Mouse (Mus musculus): Measurements from ENCODE around the gene Clk2.
"Not testable (repeated sequence)": the region's sequence is repeated elsewhere in the genome, so short reads cannot be mapped to it uniquely, and the experiment has no call there.

Gene Clk2

DNA sequence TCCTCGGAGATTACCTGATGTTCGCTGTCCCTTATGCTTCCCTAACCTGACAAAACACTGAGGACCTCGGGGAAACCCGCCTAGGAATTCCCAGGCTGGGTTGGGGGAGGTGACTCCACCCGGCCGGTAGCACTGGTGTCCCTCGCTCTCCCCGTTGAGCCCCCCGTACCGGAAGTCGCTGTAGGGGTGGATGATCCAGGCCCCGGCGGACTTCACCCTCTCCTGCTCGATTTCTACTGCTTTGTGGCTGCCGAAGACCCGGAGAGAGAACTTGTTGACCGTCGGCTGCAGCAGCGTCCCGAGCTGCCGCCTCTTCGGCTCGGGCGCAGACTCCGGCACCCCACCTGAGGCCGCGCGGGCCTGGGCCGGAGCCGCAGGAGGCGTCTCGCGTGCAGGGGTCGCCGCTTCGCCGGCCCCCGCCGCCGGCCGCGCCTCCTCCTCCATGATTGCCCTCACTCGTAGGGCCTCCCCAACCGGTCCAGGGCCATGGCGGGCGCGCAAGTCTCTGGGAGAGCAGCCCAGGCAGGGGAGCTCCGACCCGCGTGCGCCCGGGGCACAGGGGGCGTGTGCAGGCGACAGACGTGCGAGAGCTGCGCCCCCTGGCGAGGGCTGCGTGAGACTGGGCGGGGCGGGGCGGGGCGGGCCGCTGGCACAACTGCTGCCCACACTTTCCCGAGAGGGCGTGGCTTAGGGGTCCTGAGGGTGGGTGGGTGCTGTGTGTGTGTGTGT, 4.8 kb upstream of the Clk2 start, which contains the start of gene Hcn3:
Gene Hcn3, minus strand, starts transcription at position 581 of the 729 bp plus-strand sequence.
- no peak for DNase-seq (ENCODE audit: low read depth, low spot score)

GRCm38 (mm10) chr3:89161207-89161606, 3.4 kb upstream of the Clk2 start:
- DNase-seq (ENCODE audit: low read depth, low spot score) = not testable (repeated sequence)

DNA sequence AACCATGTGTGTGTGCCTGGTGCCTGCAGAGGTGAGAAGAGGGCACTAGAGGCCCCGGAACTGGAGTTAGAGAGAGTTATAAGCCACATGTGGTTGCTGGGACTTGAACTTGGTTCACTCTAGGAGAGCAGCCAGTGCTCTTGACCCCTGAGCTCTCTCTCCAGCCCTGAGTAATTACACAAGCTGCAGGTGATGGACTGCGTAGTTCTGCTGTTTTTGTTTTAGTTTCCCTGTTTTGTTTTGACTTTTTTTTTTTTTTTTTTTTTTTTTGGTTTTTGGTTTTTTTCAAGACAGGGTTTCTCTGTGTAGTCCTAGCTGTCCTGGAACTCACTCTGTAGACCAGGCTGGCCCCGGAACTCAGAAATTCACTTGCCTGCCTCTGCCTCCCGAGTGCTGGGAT, 2.8 kb upstream of the Clk2 start:
- DNase-seq (ENCODE audit: low read depth, low spot score) = no peak

- no peak for DNase-seq (ENCODE audit: low read depth, low spot score)
These were observed 1.5 kb upstream of the Clk2 start for GRCm38 (mm10) chr3:89163123-89163522.

DNA sequence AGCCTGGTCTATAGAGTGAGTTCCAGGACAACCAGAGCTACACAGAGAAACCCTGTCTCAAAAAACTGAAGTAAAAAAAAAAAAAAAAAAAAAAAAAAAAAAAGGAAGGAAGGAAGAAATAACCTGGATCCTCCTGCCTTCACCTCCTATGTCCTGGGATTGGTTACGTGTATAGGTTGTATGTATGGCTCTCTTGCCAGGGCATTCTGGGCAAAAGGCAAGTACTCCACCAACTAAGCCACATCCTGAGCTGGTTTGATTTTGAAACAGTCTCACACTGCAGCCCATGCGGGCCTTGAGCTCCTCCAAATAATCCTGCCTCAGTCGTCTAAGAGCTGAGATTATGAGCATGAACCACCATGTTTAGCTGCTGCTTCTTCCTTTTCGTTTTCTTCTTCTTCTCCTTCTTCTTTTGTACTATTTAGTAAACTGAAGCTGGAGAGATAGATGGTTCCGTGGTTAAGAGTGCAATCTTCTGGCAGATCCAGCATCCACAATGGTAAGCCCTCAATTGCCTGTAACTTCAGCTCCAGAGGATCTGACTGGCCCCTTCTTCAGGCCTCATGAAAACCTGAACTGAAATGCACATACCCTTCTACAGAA, 851 bp upstream of the Clk2 start:
- DNase-seq (ENCODE audit: low read depth, low spot score) = no peak

DNA sequence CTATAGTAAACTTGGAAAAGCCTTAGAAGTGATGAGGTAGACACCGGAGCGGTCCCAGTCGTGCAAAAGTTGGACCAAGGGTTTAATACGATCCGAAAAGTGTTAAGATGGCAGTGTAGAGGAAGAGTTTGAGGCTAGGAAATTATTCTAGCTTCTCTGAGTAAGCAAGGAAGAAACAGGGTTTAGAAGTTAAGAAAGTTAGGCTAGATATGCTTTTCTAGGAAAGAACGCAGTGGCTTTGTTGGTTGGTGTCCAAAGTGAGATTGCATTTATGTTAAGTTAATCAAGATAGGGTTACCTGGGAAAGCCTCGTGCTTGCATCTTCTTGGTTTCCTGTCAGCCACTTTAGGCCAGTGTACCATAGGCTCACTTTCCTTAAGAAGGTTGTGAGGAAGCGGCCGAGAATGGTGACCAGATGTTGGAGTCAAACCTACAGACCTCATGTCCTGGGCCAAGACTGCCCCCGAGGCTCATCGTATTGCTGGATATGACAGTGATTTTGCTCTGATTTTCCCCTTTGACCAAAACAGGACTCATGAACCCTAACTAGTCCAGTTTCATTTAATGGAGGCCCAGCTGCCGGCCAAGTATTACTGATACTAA, 774 bp downstream of the Clk2 start:
- no peak for DNase-seq (ENCODE audit: low read depth, low spot score)

DNA sequence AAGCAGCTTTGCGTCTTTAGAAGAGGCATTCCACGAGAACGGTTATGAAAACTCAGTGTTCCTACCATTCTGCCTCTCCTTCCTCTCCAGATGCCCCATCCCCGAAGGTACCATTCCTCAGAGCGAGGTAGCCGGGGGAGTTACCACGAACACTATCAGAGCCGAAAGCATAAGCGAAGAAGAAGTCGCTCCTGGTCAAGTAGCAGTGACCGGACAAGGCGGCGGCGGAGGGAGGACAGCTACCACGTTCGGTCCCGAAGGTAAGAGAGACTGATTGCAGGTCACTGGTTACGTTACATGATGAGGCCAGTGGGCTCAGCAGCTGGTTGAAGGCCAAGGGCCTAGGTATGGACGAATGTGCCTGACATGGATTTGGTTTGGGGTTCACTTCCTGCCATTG, 2.4 kb downstream of the Clk2 start:
- DNase-seq (ENCODE audit: low read depth, low spot score) = no peak

GRCm38 (mm10) chr3:89174844-89175243, 10.2 kb downstream of the Clk2 start:
- DNase-seq (ENCODE audit: low read depth, low spot score) = no peak

GRCm38 (mm10) chr3:89175544-89175943, 10.9 kb downstream of the Clk2 start:
- DNase-seq (ENCODE audit: low read depth, low spot score) = no peak

DNA sequence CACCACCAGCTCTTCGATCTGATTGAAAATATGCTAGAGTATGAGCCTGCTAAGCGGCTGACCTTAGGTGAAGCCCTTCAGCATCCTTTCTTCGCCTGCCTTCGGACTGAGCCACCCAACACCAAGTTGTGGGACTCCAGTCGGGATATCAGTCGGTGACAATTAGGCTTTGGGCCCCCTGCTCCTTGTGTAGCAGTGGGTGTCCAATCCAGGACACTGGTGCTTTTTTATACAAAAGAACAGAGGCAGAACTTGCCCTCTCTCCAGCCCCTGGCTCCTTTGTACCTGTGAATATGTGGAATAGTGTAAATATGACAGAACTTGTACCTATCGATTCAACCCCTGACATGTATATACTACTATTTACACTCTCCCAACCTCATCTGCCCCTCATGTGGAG, 11.8 kb downstream of the Clk2 start:
- DNase-seq (ENCODE audit: low read depth, low spot score) = no peak

DNA sequence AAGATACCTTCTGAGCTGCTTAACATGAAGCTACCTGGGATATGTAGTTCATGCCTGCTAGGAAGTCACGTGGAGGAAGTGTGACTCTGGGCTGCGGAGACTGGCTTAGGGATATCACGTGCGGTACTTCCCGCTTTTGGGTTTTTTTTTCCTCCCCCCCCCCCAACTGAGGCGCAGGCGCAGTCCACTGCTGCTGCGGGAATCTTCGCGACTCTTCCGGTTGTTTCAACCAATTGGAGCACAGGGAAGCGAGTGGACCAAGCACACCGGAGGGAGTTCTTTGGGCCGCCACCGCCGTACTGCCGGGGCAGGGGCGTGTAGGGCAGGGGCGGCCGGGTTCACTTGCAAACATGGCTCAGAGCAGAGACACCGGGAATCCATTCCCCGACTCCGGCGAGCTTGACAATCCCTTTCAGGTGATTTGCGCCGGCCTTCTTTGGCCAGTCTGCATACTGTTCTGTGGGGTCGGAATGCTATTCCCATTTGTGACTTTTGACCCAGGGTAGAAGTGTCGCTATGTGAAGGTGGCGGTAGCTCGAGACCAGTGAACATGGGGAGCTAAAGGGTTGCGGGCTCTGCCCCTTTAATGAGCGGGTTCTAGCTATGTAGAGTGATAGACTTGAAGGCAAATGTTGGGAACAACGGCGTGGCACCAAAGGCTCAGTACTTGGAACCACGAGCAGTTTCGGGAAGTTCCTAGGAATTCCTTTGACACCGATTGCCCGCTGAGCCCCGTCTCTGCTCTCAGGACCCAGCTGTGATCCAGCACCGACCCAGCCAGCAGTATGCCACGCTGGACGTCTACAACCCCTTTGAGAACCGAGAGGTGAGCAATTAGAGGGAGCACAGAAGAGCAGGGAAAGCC, 12.9 kb downstream of the Clk2 start, which contains the start of gene Scamp3:
Gene Scamp3, plus strand, starts transcription at position 232 of the 865 bp plus-strand sequence.
- DNase-seq (ENCODE audit: low read depth, low spot score) = peak; percentile 96

GRCm38 (mm10) chr3:89178107-89178385, 13.5 kb downstream of the Clk2 start:
- DNase-seq (ENCODE audit: low read depth, low spot score) = no peak

GRCm38 (mm10) chr3:89179056-89179455, 14.5 kb downstream of the Clk2 start:
- no peak for DNase-seq (ENCODE audit: low read depth, low spot score)

DNA sequence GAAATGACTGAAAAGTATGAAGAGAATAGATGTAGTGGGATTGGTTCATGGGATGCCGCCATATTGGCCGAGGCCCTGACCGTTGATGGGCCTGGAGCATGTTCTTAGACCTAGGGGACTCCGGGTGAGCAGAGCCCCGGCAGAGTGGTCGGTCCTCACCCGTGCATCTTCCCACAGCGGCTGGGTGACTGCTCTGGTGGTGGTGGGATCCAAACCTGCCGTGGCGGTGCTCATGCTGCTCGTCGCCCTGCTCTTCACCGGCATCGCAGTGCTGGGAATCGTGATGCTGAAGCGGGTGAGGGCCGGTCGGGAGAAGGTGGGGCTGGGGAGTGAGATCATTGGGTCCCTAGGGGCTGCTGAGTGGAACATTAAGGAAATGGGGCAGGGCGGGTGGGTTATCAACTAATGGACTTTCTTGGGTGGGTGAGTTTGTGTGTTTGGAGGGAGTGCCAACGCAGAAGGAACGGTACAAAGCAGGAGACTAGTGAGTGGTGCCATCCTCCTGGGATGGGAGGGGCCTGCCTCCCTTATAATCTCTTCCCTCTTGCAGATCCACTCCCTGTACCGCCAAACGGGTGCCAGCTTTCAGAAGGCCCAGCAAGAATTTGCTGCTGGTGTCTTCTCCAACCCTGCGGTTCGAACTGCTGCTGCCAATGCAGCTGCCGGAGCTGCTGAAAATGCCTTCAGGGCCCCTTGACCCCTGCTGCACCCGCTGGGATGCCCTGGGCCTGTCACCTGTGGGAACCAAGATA, 17.3 kb downstream of the Clk2 start:
- DNase-seq (ENCODE audit: low read depth, low spot score) = no peak

- no peak for DNase-seq (ENCODE audit: low read depth, low spot score)
These were observed 18.0 kb downstream of the Clk2 start for GRCm38 (mm10) chr3:89182531-89183057.

GRCm38 (mm10) chr3:89183058-89183958, 18.7 kb downstream of the Clk2 start, which contains the start of gene Fam189b:
Fam189b (plus strand) TSS chr3:89183143.
- peak; percentile 82 for DNase-seq (ENCODE audit: low read depth, low spot score)

DNA sequence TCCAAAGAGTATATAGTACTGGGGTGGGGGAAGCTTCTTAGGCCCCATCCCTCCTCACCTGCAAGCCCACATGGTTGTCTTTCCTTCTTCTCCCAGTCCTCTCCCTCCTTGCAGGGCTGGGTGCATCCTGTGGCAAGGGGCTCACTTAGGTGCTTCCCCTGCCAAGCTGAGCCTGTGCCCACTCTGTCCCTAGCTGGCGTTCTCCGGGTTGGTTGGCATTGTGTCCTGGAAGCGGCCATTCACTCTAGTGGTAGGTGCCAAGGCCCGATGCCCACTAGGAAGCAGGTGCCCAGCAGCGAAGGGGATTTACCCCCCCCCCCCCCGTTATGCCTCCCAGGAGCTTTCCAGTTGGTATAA, 19.3 kb downstream of the Clk2 start:
- DNase-seq (ENCODE audit: low read depth, low spot score) = no peak

DNA sequence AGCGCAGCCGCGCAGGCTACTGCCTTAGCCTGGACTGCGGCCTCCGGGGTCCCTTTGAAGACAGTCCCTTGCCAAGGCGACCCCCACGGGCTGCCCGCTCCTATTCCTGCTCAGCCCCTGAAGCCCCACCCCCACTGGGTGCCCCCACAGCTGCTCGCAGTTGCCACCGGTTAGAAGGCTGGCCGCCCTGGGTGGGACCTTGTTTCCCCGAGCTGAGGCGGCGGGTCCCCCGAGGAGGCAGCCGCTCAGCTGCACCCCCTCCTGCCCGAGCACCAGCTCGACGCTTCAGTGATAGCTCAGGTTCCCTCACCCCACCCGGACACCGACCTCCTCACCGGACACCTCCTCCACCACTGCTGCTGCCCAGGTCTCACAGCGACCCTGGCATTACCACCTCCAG, 22.6 kb downstream of the Clk2 start:
- DNase-seq (ENCODE audit: low read depth, low spot score) = no peak

- DNase-seq (ENCODE audit: low read depth, low spot score) = no peak
These were observed 23.3 kb downstream of the Clk2 start for GRCm38 (mm10) chr3:89187690-89188477.
